Mouse (Mus musculus) heart, postnatal 0 days (tissue): ENCODE data around the gene Ccdc137.

Experiments used
- CTCF ChIP-seq: IDR thresholded peaks from 2 replicates; pipeline ENCODE4 v1.5.1; 2016; ENCODE audit warnings: antibody characterized with exemption, control low read depth, low read depth
- EP300 ChIP-seq: IDR thresholded peaks from 2 replicates; pipeline ENCODE4 v1.6.1; 2016; ENCODE audit warnings: antibody characterized with exemption, low read depth

GRCm38 (mm10) chr11:120467736-120468092 is 9.8 kb downstream of the Ccdc137 start:
- TF ChIP-seq CTCF = no peak
- no peak for TF ChIP-seq EP300
